Mouse (Mus musculus) embryonic facial prominence, embryonic 10.5 days (tissue): Measurements from ENCODE around the gene Olfr763. TPM values are rescaled to one million over a fixed set of nuclear protein-coding genes. Genes with fewer than 3 reads are reported as not detected.
"Not testable (repeated sequence)": the region's sequence is repeated elsewhere in the genome, so short reads cannot be mapped to it uniquely, and the experiment has no call there.

Experiments
- DNase-seq: peaks from one replicate; pipeline ENCODE4 v3.0.0-alpha.2; 2017; ENCODE audit warnings: low spot score
- H3K27ac ChIP-seq: fragments of 300-500 bp; sonication (generic); replicated peaks from 2 replicates; pipeline ENCODE4 v1.5.1; 2016; ENCODE audit warnings: mild to moderate bottlenecking
- H3K27me3 ChIP-seq: fragments of 300-500 bp; sonication (generic); replicated peaks from 2 replicates; pipeline ENCODE4 v1.6.1; 2016; ENCODE audit warnings: low read depth, mild to moderate bottlenecking; ENCODE audit not compliant: poor library complexity, severe bottlenecking
- H3K36me3 ChIP-seq: fragments of 300-500 bp; sonication (generic); replicated peaks from 2 replicates; pipeline ENCODE4 v1.6.1; 2016; ENCODE audit warnings: mild to moderate bottlenecking, moderate library complexity
- H3K4me1 ChIP-seq: fragments of 300-500 bp; sonication (generic); 2 replicates; pipeline ENCODE4 v1.6.1; 2016
- H3K4me3 ChIP-seq: fragments of 300-500 bp; sonication (generic); 2 replicates; pipeline ENCODE4 v1.5.1; 2016; ENCODE audit warnings: mild to moderate bottlenecking, moderate library complexity
- H3K9me3 ChIP-seq: fragments of 300-500 bp; sonication (generic); 2 replicates; pipeline ENCODE4 v1.6.1; 2016; ENCODE audit warnings: mild to moderate bottlenecking
- WGBS: fragments of 180-500 bp; shearing (Covaris S2); methylation state at CpG from one replicate; pipeline ENCODE4 v1.1.7; 2016; 5-methylcytosine and 5-hydroxymethylcytosine counted together
- polyA plus RNA-seq: library from polyadenylated mRNA; unstranded; fragments of >200 nt; fragmentation: Nextera tagmentation; extraction: Ambion mirVana; gene quantifications from 2 replicates; pipeline ENCODE4 v1.2.1, GENCODE M21; 2016

Olfr763 gene
- polyA plus RNA-seq: not detected in 2 replicates

GRCm38 (mm10) chr10:129010288-129010841 lies at the start of gene Olfr763:
Gene Olfr763, plus strand, starts transcription at chr10:129010791.
- no peak for DNase-seq
- no peaks in the 10 kb centered on the region for H3K9me3 ChIP-seq
- no peaks in the 10 kb centered on the region for H3K4me1 ChIP-seq
- H3K27me3 ChIP-seq: no peaks in the 10 kb centered on the region
- 71% methylated on average over 2 of the region's 2 CpGs for WGBS
- no peak within 1 kb of the TSS for H3K27ac ChIP-seq
- no peaks in the 10 kb centered on the region for H3K36me3 ChIP-seq
- H3K4me3 ChIP-seq: no peak within 1 kb of the TSS

- no peak for DNase-seq
- Histone ChIP-seq H3K4me1 (no peaks in the 10 kb centered on the region), H3K4me3 (no peak overlapping the region), H3K36me3 (no peaks in the 10 kb centered on the region), H3K9me3 (no peaks in the 10 kb centered on the region), H3K27ac (no peak overlapping the region), H3K27me3 (no peaks in the 10 kb centered on the region)
- WGBS: 69% methylated on average over 2 of the region's 2 CpGs
These were observed 45.6 kb upstream of the Olfr763 start for GRCm38 (mm10) chr10:128964961-128965360.

GRCm38 (mm10) chr10:128965871-128966270 lies 44.7 kb upstream of the Olfr763 start:
- Histone ChIP-seq H3K36me3 (no peaks in the 10 kb centered on the region), H3K4me1 (no peaks in the 10 kb centered on the region), H3K27ac (no peak overlapping the region), H3K9me3 (no peaks in the 10 kb centered on the region), H3K27me3 (no peaks in the 10 kb centered on the region), H3K4me3 (no peak overlapping the region)
- DNase-seq: no peak
- 90% methylated on average over 6 of the region's 6 CpGs for WGBS

GRCm38 (mm10) chr10:128968341-128968749 lies 42.2 kb upstream of the Olfr763 start:
- Histone ChIP-seq H3K27me3 (no peaks in the 10 kb centered on the region), H3K36me3 (no peaks in the 10 kb centered on the region), H3K4me1 (no peaks in the 10 kb centered on the region), H3K9me3 (no peaks in the 10 kb centered on the region), H3K27ac (no peak overlapping the region), H3K4me3 (no peak overlapping the region)
- DNase-seq: no peak
- 50% methylated on average over 1 of the region's 1 CpGs for WGBS

DNA sequence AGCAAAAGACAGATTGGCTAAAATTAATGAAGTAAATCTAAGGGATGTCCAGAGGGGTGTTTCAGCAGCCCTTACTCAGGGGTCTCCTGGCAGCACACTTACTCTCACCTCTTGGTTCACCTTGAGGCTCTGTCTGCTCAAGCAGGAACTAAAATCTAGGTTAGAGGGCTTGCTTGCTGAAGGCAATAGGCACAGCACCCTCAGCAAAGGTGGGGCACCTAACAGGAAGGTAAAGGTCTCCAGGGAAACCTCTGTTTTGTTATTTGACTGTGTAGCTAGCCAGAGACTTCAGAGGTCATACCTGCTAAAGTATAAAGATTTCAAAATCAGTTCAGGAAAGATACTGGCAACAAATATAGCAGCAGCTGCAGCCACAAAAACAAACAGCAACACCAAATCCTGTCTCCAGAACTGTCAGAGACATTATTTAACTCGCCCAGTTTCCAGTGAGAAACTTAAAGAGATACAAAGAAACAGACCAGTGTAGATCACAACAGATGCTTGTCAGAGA lies 39.8 kb upstream of the Olfr763 start:
- DNase-seq: no peak

DNA sequence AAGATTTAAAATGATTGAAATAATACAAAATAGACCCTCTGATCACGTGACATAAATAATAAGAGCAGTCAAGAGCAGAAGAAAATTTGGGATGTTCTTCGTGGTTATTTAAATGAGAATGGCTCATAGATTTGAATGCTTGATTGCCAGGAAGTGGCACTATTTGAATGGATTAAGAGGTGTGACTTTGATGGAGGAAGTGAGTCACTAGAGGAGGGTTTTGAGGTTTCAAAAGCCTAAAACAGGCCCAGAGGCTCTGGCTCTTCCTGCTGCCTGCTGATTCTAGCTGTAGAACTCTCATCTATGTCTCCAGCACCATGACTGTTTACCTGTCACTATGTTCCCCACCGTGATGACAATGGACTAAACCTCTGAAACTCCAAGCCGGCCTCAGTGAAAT lies 37.8 kb upstream of the Olfr763 start:
- no peaks in the 10 kb centered on the region for H3K36me3 ChIP-seq
- H3K4me1 ChIP-seq: no peaks in the 10 kb centered on the region
- WGBS: 82% methylated on average over 4 of the region's 4 CpGs
- H3K4me3 ChIP-seq: no peak overlapping the region
- H3K9me3 ChIP-seq: no peaks in the 10 kb centered on the region
- no peaks in the 10 kb centered on the region for H3K27me3 ChIP-seq
- H3K27ac ChIP-seq: no peak overlapping the region
- no peak for DNase-seq

More for the DNA sequence above, 39.8 kb upstream of the Olfr763 start:
- WGBS: 48% methylated on average over 1 of the region's 1 CpGs
- no peaks in the 10 kb centered on the region for H3K27me3 ChIP-seq
- no peak overlapping the region for H3K27ac ChIP-seq
- no peaks in the 10 kb centered on the region for H3K4me1 ChIP-seq
- H3K9me3 ChIP-seq: no peaks in the 10 kb centered on the region
- no peaks in the 10 kb centered on the region for H3K36me3 ChIP-seq
- no peak overlapping the region for H3K4me3 ChIP-seq

DNA sequence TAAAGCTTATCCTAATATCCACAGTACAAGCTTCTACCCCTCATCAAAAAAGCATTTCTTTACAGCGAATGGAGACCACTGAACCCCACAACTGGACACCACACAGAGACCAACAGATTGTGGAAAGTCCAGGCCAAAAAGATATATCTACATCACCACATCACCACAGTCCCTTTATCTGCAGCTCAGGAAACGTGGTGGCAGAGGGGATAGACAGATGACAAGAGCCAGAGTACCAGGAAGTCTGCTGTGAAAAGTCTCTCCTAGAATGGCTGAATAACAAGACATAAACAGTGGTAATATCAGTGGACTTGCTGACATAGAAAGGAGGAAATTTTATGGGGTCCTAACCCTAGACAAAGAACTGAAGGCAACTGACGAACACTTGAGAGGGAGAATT lies 34.2 kb upstream of the Olfr763 start:
- DNase-seq: no peak
- Histone ChIP-seq H3K4me3 (no peak overlapping the region), H3K27me3 (no peaks in the 10 kb centered on the region), H3K9me3 (no peaks in the 10 kb centered on the region), H3K4me1 (peaks cover 6% of the 10 kb centered on the region; the same call in 1 of the 2 replicates), H3K36me3 (no peaks in the 10 kb centered on the region), H3K27ac (no peak overlapping the region)
- WGBS: 66% methylated on average over 3 of the region's 3 CpGs

DNA sequence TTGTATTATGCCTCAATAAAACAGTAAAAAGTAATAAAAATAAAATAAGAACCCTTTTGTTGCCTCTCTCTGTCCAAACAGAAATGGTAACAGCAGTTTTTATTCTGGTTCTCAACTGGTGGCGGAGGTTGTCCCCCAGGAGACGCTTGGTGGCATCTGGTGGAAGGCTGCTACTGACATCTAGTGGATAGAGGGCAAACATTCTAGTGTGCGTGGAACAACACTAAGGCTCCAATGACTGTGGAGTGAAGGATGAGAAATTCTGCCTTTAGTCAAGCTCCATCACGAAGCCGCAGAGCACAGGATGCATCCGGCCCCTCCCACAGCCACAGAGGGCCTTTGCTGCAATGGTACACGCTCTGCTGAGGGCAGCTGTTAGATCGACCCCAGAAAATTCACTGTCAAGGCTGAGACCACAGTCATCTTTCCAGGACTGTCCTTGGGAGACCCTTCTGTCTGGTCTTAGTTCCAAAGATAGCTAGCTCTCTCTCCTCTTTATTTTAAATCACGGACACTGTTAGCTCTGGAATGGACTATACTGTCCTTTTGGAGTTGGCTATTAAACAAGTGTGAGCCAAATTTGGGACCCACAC lies 33.0 kb upstream of the Olfr763 start:
- no peak overlapping the region for H3K4me3 ChIP-seq
- H3K27me3 ChIP-seq: no peaks in the 10 kb centered on the region
- peak; percentile 47 for DNase-seq
- no peaks in the 10 kb centered on the region for H3K36me3 ChIP-seq
- no peak overlapping the region for H3K27ac ChIP-seq
- peaks cover 6% of the 10 kb centered on the region; the same call in 1 of the 2 replicates for H3K4me1 ChIP-seq
- 24% methylated on average over 9 of the region's 9 CpGs for WGBS
- H3K9me3 ChIP-seq: no peaks in the 10 kb centered on the region

DNA sequence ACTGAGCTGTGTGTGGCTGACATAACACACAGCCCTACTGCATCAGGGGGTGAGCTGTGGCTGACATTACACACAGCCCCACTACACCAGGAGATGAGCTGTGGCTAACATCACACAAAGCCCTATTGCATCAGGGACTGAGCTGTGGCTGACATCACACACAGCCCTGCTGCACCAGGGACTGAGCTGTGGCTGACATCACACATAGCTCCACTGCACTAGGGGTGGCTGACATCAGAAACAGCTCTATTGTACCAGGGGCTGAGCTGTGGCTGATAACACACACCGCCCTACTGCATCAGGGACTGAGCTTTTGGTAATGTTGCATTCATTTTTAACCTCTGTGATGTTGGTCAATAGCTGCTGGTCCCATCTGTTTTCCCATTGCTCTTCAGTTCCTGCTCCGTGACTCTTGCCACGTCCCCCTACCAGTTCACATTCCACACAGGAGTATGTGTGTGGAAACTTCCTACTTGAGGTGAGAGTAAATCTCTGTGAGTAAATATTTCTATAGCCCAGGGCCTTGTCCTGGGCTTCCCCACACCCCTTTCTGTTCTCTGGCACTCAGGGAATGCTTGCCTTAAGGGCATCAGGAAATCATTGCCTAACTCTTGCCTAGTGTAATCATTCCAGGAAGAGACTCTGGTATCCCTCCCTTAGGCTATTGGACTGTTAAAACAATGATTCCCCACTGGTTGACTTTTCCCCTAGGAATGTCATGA lies 29.8 kb upstream of the Olfr763 start:
- Histone ChIP-seq H3K36me3 (no peaks in the 10 kb centered on the region), H3K27ac (no peak overlapping the region), H3K27me3 (no peaks in the 10 kb centered on the region), H3K4me1 (peaks cover 6% of the 10 kb centered on the region; the same call in 1 of the 2 replicates), H3K4me3 (no peak overlapping the region), H3K9me3 (no peaks in the 10 kb centered on the region)
- DNase-seq: no peak
- 66% methylated on average over 3 of the region's 3 CpGs for WGBS

DNA sequence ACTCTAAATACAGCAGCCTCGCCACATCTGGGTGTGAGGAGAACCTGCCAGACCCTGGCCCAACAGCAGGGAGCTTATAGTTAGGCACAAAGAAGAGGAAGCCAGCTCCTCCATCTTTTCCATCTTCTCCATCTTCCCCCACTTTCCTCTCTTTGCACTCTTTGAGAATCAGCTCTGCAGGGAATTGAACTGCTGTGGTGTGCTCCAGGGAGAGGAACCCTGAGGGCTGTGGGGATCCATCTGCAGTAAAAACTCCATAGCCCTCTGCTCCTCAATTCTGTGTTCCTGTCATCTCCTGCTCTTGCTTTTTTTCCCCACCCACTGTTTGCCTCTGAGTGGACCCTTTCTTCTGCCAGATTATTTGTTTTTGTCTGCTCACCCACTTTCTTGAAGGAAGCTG lies 21.5 kb upstream of the Olfr763 start, which contains the start of gene Olfr9:
TSS of gene Olfr9 (plus strand) at position 301 of the 400 bp plus-strand sequence.
- H3K9me3 ChIP-seq, H3K4me1 ChIP-seq, DNase-seq, H3K4me3 ChIP-seq, H3K27me3 ChIP-seq, H3K36me3 ChIP-seq, H3K27ac ChIP-seq: not testable (repeated sequence)
- 61% methylated on average over 1 of the region's 1 CpGs for WGBS

GRCm38 (mm10) chr10:128990129-128990850 lies 20.3 kb upstream of the Olfr763 start:
- not testable (repeated sequence) for H3K27ac ChIP-seq, H3K4me3 ChIP-seq, H3K9me3 ChIP-seq, H3K4me1 ChIP-seq, H3K36me3 ChIP-seq, H3K27me3 ChIP-seq, DNase-seq
- WGBS: 68% methylated on average over 7 of the region's 10 CpGs

GRCm38 (mm10) chr10:128990994-128991393 lies 19.6 kb upstream of the Olfr763 start:
- no peak for DNase-seq
- H3K4me3 ChIP-seq: no peak overlapping the region
- no peaks in the 10 kb centered on the region for H3K9me3 ChIP-seq
- H3K36me3 ChIP-seq: no peaks in the 10 kb centered on the region
- H3K4me1 ChIP-seq: no peaks in the 10 kb centered on the region
- H3K27ac ChIP-seq: no peak overlapping the region
- H3K27me3 ChIP-seq: no peaks in the 10 kb centered on the region
